ENCODE assay signal across 16 mouse cellular contexts in the genomic region with DNA sequence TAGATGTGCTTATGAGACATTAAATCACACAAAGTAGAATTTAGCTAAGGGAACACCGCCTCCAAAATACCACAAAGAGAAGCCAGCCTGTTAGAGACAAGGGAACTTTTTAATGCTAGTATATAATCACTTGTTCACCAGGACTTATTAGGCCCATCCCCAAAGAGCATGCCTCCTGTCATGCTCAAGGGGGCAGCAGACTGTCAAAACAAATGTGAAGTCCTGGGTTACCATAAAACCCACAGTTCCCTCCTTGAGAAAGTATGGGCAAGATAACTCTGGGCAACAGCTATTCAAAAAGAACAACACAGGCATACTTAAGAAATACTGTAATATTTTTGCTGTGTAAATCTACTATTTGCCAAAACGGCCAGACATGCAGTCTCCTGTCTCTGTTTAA. TPM values are rescaled to one million over a fixed set of nuclear protein-coding genes. Genes with fewer than 3 reads are reported as not detected.
DNase-seq lines count a peak whose midpoint lies in the region; ATAC-seq and TF ChIP-seq lines count a peak whose summit lies in the region.
"Had no signal": no experiment of that assay in that cellular context is flagged by ENCODE, and none has a peak within 500 bp of the region (broad histone marks: within the 10 kb centered on the region; RNA-seq: fewer than 3 reads in every experiment).

No protein-coding gene starts in this region.

- H3K4me1 ChIP-seq in MEL (ENCODE audit: control insufficient read depth in 1 of 2, insufficient read depth in 2 of 2, low read length in 2 of 2) = peaks cover 6 to 10% of the 10 kb centered on the region in 2 experiments; a peak in 3 of 4 replicates

- TF ChIP-seq CTCF in MEL (IDR thresholded peaks at IDR 0.05 in 2 of 3, conservative IDR thresholded peaks at IDR 0.05 in 1 of 3; ENCODE audit: control insufficient read depth in 1 of 3, insufficient read depth in 1 of 3, low read depth in 2 of 3, low read length in 3 of 3, poor library complexity in 1 of 3, severe bottlenecking in 1 of 3) = peak; percentile 57 to 76 (median 60)

- H3K27ac ChIP-seq in MEL (ENCODE audit: control insufficient read depth, low read depth, low read length) = no peak overlapping the region
- H3K27ac ChIP-seq: hindbrain, embryonic 14.5 days; left cerebral cortex, adult 2 months had no signal

- H3K4me3 ChIP-seq in MEL (ENCODE audit: control insufficient read depth in 1 of 2, insufficient read depth in 1 of 2, low read depth in 2 of 2, low read length in 2 of 2) = peak overlapping the region in 1 of 2 experiments; percentile 34; a peak in 2 of 4 replicates
- H3K4me3 ChIP-seq: left cerebral cortex, adult 2 months had no signal

- TF ChIP-seq EP300 in MEL (IDR thresholded peaks at IDR 0.05; ENCODE audit: low read depth in 1 of 2, low read length in 2 of 2) = no peak

- no peaks in the 10 kb centered on the region for H3K27me3 ChIP-seq in MEL (ENCODE audit: control insufficient read depth in 1 of 2, insufficient read depth in 2 of 2, low read length in 2 of 2)

- H3K79me2 ChIP-seq in MEL (ENCODE audit: control insufficient read depth, insufficient read depth, low read length, poor library complexity) = no peaks in the 10 kb centered on the region; the same call in 1 of the 2 replicates

- no peak for TF ChIP-seq POLR2A in MEL (IDR thresholded peaks at IDR 0.05; ENCODE audit: control insufficient read depth in 1 of 2, insufficient read depth in 1 of 2, low read depth in 1 of 2, low read length in 2 of 2, poor library complexity in 1 of 2)

- peak; percentile 78 for TF ChIP-seq RAD21 in MEL (IDR thresholded peaks at IDR 0.05; ENCODE audit: low read depth, low read length)

- DNase-seq in thymus, postnatal 14 days = peak; percentile 40
- no peak for DNase-seq in thymus, adult 18-20 months
- DNase-seq in MEL (ENCODE audit: low read depth, low spot score) = peak; percentile 86
- peak; percentile 54 for DNase-seq in induced T-regulatory cell, adult 2 months (ENCODE audit: low read depth)
- DNase-seq in right cerebral cortex, adult 2 months (ENCODE audit: low spot score in 2 of 2) = no peak
- no peak for DNase-seq in frontal cortex, postnatal 14 days (ENCODE audit: low spot score in 2 of 2)
- DNase-seq: cerebellum, adult 9-11 months; forebrain, postnatal 0 days; heart, adult 18-20 months; lung, adult 18-20 months had no signal

- no peak for ATAC-seq in frontal cortex, adult (ENCODE audit: low TSS enrichment)
- ATAC-seq: forebrain, postnatal 0 days; midbrain, embryonic 16.5 days had no signal

- H3K9me3 ChIP-seq in MEL (replicated peaks; ENCODE audit: insufficient read depth, low read length) = no peaks in the 10 kb centered on the region

- no peak overlapping the region for H3K9ac ChIP-seq in MEL (ENCODE audit: control insufficient read depth, low read depth, low read length, poor library complexity, severe bottlenecking)
- H3K9ac ChIP-seq: forebrain, postnatal 0 days; hindbrain, embryonic 14.5 days had no signal

- peaks cover 0 to 9% of the 10 kb centered on the region in 2 experiments; a peak in 1 of 4 replicates for H3K36me3 ChIP-seq in MEL (ENCODE audit: control insufficient read depth in 1 of 2, insufficient read depth in 2 of 2, low read length in 2 of 2)

TF ChIP-seq in MEL, 35 proteins besides CTCF, POLR2A, EP300 and RAD21:
- TF ChIP-seq POLR2AphosphoS2 (IDR thresholded peaks at IDR 0.05; ENCODE audit: low read length) (no peak), TCF12 (IDR thresholded peaks at IDR 0.05; ENCODE audit: low read depth, low read length) (no peak), KAT2A (conservative IDR thresholded peaks at IDR 0.05; ENCODE audit: low read depth, low read length) (no peak), HCFC1 (IDR thresholded peaks at IDR 0.05; ENCODE audit: low read depth, low read length) (0 out of 2 replicates have a peak, but pooled peaks have one; percentile 36), ZC3H11A (IDR thresholded peaks at IDR 0.05; ENCODE audit: low read depth, low read length) (peak; percentile 53), POLR2AphosphoS5 (IDR thresholded peaks at IDR 0.05; ENCODE audit: borderline replicate concordance, low read depth, low read length) (no peak), GATA1 (IDR thresholded peaks at IDR 0.05; ENCODE audit: low read depth, low read length) (no peak), NRF1 (IDR thresholded peaks at IDR 0.05; ENCODE audit: insufficient read depth, low read depth, low read length, poor library complexity, severe bottlenecking) (0 out of 2 replicates have a peak, but pooled peaks have one; percentile 12), ZKSCAN1 (IDR thresholded peaks at IDR 0.05; ENCODE audit: low read depth, low read length) (0 out of 2 replicates have a peak, but pooled peaks have one; percentile 17), E2F4 (IDR thresholded peaks at IDR 0.05; ENCODE audit: borderline replicate concordance, low read depth, low read length) (no peak), ETS1 (IDR thresholded peaks at IDR 0.05; ENCODE audit: low read depth, low read length) (no peak), TAL1 (IDR thresholded peaks at IDR 0.05; ENCODE audit: low read length) (no peak), USF2 (IDR thresholded peaks at IDR 0.05; ENCODE audit: borderline replicate concordance in 1 of 2, insufficient read depth in 1 of 2, low read depth in 1 of 2, low read length in 2 of 2) (no peak), GABPA (IDR thresholded peaks at IDR 0.05; ENCODE audit: low read depth, low read length) (no peak), MAX (IDR thresholded peaks at IDR 0.05; ENCODE audit: low read length) (peak; percentile 53; the same call in 1 of the 2 replicates), SMC3 (IDR thresholded peaks at IDR 0.05; ENCODE audit: low read depth, low read length) (peak; percentile 63), MAFK (IDR thresholded peaks at IDR 0.05; ENCODE audit: borderline replicate concordance, low read depth, low read length) (no peak), SIN3A (IDR thresholded peaks at IDR 0.05; ENCODE audit: low read length) (peak; percentile 81), USF1 (IDR thresholded peaks at IDR 0.05; ENCODE audit: low read depth, low read length) (no peak), BHLHE40 (IDR thresholded peaks at IDR 0.05; ENCODE audit: borderline replicate concordance, low read depth, low read length) (no peak), NELFE (IDR thresholded peaks at IDR 0.05; ENCODE audit: low read depth, low read length) (no peak), MXI1 (IDR thresholded peaks at IDR 0.05; ENCODE audit: low read depth, low read length) (peak; percentile 56), CHD1 (IDR thresholded peaks at IDR 0.05; ENCODE audit: low read depth, low read length) (no peak), RCOR1 (IDR thresholded peaks at IDR 0.05; ENCODE audit: low read depth, low read length) (0 out of 2 replicates have a peak, but pooled peaks have one; percentile 7)

RNA-seq across cellular contexts. Expression of gene Zbtb14, which starts 18.3 kb away (rescaled TPM):
- 8.7 and 9.0 TPM in 2 replicates for total RNA-seq in MEL (2012; rRNA removed)
- 10 to 100 TPM in 1 of 2 experiments, not detected in 1; 11.9 TPM for polyA plus RNA-seq in MEL (2012; ENCODE audit: insufficient read depth in 1 of 2, insufficient read length in 2 of 2, low read depth in 1 of 2, low replicate concordance in 2 of 2, missing spikeins in 1 of 2)

RNA-seq across cellular contexts. Expression of gene Akain1, which starts 38.0 kb away (rescaled TPM):
- not detected in 2 replicates for total RNA-seq in MEL (2012; rRNA removed)
- not detected for polyA plus RNA-seq in MEL (2012; ENCODE audit: insufficient read depth in 1 of 2, insufficient read length in 2 of 2, low read depth in 1 of 2, low replicate concordance in 2 of 2, missing spikeins in 1 of 2)
- polyA plus RNA-seq: embryonic facial prominence, embryonic 14.5 days; kidney, embryonic 16.5 days had no signal

Comparison
In these comparisons a context has a peak if more than half of its experiments do, and no peak if none do; other contexts are left out.
1. DNase-seq: peak in thymus, postnatal 14 days (single experiment), MEL (single experiment) and induced T-regulatory cell, adult 2 months (single experiment); none in thymus, adult 18-20 months (0 of 2), right cerebral cortex, adult 2 months (0 of 2) and frontal cortex, postnatal 14 days (0 of 2).